16 mouse cellular contexts compared by ENCODE assay signal in genomic region chr12:100328557-100328956, GRCm38 (mm10).
DNase-seq lines count a peak whose midpoint lies in the region.
"Had no signal": no experiment of that assay in that cellular context is flagged by ENCODE, and none has a peak within 500 bp of the region (broad histone marks: within the 10 kb centered on the region; RNA-seq: fewer than 3 reads in every experiment).

No protein-coding gene starts in this region.

- no peaks in the 10 kb centered on the region for H3K9me3 ChIP-seq in heart, embryonic 10.5 days
- H3K9me3 ChIP-seq: embryonic facial prominence, embryonic 13.5 days had no signal

- no peaks in the 10 kb centered on the region for H3K4me1 ChIP-seq in heart, embryonic 10.5 days
- H3K4me1 ChIP-seq: embryonic facial prominence, embryonic 13.5 days had no signal

- 85% methylated on average over 9 of the region's 9 CpGs for WGBS in heart, embryonic 10.5 days

- peak; percentile 53 to 82 for DNase-seq in heart, adult 18-20 months
- DNase-seq in heart, embryonic 10.5 days (ENCODE audit: low spot score), result no peak
- peak; percentile 35 to 56 for DNase-seq in lung, adult 18-20 months
- DNase-seq in lung, postnatal 10 days, result no peak
- DNase-seq in lung, postnatal 36 days, result peak; percentile 50
- DNase-seq in testis, postnatal 10 days (ENCODE audit: low spot score), result peak; percentile 55
- no peak for DNase-seq in thymus, postnatal 0 days (ENCODE audit: low spot score)
- DNase-seq: adrenal gland, postnatal 25 days; cerebellum, adult 9-10 months; kidney, adult 9 months; kidney, postnatal 4 days; layer of hippocampus, postnatal 36 days; left cerebral cortex, postnatal 4 days; lung, embryonic 14.5 days had no signal

- no peak overlapping the region for H3K4me3 ChIP-seq in heart, embryonic 10.5 days
- H3K4me3 ChIP-seq: embryonic facial prominence, embryonic 13.5 days had no signal

- no peaks in the 10 kb centered on the region for H3K27me3 ChIP-seq in heart, embryonic 10.5 days (ENCODE audit: insufficient read depth, poor library complexity, severe bottlenecking)
- H3K27me3 ChIP-seq: embryonic facial prominence, embryonic 13.5 days had no signal

- peaks cover 25% of the 10 kb centered on the region for H3K36me3 ChIP-seq in heart, embryonic 10.5 days

- H3K27ac ChIP-seq in heart, embryonic 10.5 days, result no peak overlapping the region
- H3K27ac ChIP-seq: embryonic facial prominence, embryonic 13.5 days; hindbrain, postnatal 0 days had no signal

Comparison
In these comparisons a context has a peak if more than half of its experiments do, and no peak if none do; other contexts are left out.
1. DNase-seq: peak in heart, adult 18-20 months (2 of 2), lung, adult 18-20 months (2 of 2), lung, postnatal 36 days (single experiment) and testis, postnatal 10 days (single experiment); none in heart, embryonic 10.5 days (single experiment), lung, postnatal 10 days (single experiment) and thymus, postnatal 0 days (single experiment).